8 mouse cellular contexts compared by ENCODE assay signal in genomic region chr7:19029084-19029653, GRCm38 (mm10). TPM values are rescaled to one million over a fixed set of nuclear protein-coding genes. Genes with fewer than 3 reads are reported as not detected.
DNase-seq lines count a peak whose midpoint lies in the region; ATAC-seq and TF ChIP-seq lines count a peak whose summit lies in the region.

No protein-coding gene starts in this region.

- peak; percentile 59 for DNase-seq in neural tube, embryonic 10.5 days (ENCODE audit: extremely low spot score, low spot score)
- DNase-seq in R1 (ENCODE audit: low read depth, low spot score), result peak; percentile 83
- peak; percentile 45 for DNase-seq in forebrain, postnatal 0 days
- peak; percentile 72 for DNase-seq in lung, postnatal 10 days
- peak; percentile 32 to 54 for DNase-seq in spleen, postnatal 14 days (ENCODE audit: low spot score in 2 of 2)
- no peak for DNase-seq in gastrocnemius, adult 18-20 months (ENCODE audit: low spot score)

- WGBS in neural tube, embryonic 15.5 days, result 57% methylated on average over 6 of the region's 6 CpGs
- WGBS in forebrain, postnatal 0 days, result 54% methylated on average over 6 of the region's 6 CpGs
- 56% methylated on average over 6 of the region's 6 CpGs for WGBS in intestine, embryonic 16.5 days

- H3K36me3 ChIP-seq in neural tube, embryonic 15.5 days, result peaks cover 46% of the 10 kb centered on the region
- peaks cover 49% of the 10 kb centered on the region for H3K36me3 ChIP-seq in forebrain, postnatal 0 days (ENCODE audit: insufficient read depth)
- peaks cover 32% of the 10 kb centered on the region for H3K36me3 ChIP-seq in intestine, embryonic 16.5 days (ENCODE audit: control insufficient read depth, insufficient read depth, low read length)

- H3K9ac ChIP-seq in neural tube, embryonic 15.5 days (replicated peaks), result no peak overlapping the region
- no peak overlapping the region for H3K9ac ChIP-seq in forebrain, postnatal 0 days
- H3K9ac ChIP-seq in intestine, embryonic 16.5 days (ENCODE audit: low read depth, low read length), result no peak overlapping the region

- ATAC-seq in neural tube, embryonic 15.5 days (ENCODE audit: low FRiP score), result no peak
- peak; percentile 52 for ATAC-seq in forebrain, postnatal 0 days
- ATAC-seq in intestine, embryonic 16.5 days, result 0 out of 2 replicates have a peak, but pooled peaks have one; percentile 12

- no peak overlapping the region for H3K4me3 ChIP-seq in neural tube, embryonic 15.5 days (replicated peaks)
- H3K4me3 ChIP-seq in forebrain, postnatal 0 days (ENCODE audit: low read depth, low read length), result no peak overlapping the region
- H3K4me3 ChIP-seq in intestine, embryonic 16.5 days (ENCODE audit: low read length), result no peak overlapping the region

- H3K27ac ChIP-seq in neural tube, embryonic 15.5 days (replicated peaks), result no peak overlapping the region
- H3K27ac ChIP-seq in forebrain, postnatal 0 days (ENCODE audit: low read depth, low read length), result no peak overlapping the region
- H3K27ac ChIP-seq in intestine, embryonic 16.5 days (ENCODE audit: low read length), result no peak overlapping the region

- peak; percentile 73 for TF ChIP-seq CTCF in forebrain, postnatal 0 days (IDR thresholded peaks at IDR 0.05; ENCODE audit: low read depth)

- H3K9me3 ChIP-seq in neural tube, embryonic 15.5 days (replicated peaks), result no peaks in the 10 kb centered on the region
- no peaks in the 10 kb centered on the region for H3K9me3 ChIP-seq in forebrain, postnatal 0 days (ENCODE audit: low read length)
- no peaks in the 10 kb centered on the region for H3K9me3 ChIP-seq in intestine, embryonic 16.5 days (ENCODE audit: control insufficient read depth, low read length)

- H3K4me2 ChIP-seq in neural tube, embryonic 15.5 days, result no peak overlapping the region
- H3K4me2 ChIP-seq in forebrain, postnatal 0 days (ENCODE audit: low read depth), result no peak overlapping the region
- H3K4me2 ChIP-seq in intestine, embryonic 16.5 days (ENCODE audit: low read depth, low read length), result no peak overlapping the region

- peaks cover 20% of the 10 kb centered on the region for H3K4me1 ChIP-seq in neural tube, embryonic 15.5 days
- peaks cover 3% of the 10 kb centered on the region; the same call in 1 of the 2 replicates for H3K4me1 ChIP-seq in forebrain, postnatal 0 days (ENCODE audit: insufficient read depth)
- H3K4me1 ChIP-seq in intestine, embryonic 16.5 days (ENCODE audit: control insufficient read depth, insufficient read depth, low read length), result peaks cover 16% of the 10 kb centered on the region

- H3K27me3 ChIP-seq in neural tube, embryonic 15.5 days (replicated peaks), result no peaks in the 10 kb centered on the region
- H3K27me3 ChIP-seq in forebrain, postnatal 0 days (ENCODE audit: insufficient read depth, low read length), result no peaks in the 10 kb centered on the region
- no peaks in the 10 kb centered on the region for H3K27me3 ChIP-seq in intestine, embryonic 16.5 days (replicated peaks; ENCODE audit: control insufficient read depth, insufficient read depth, low read length)

RNA-seq across cellular contexts. Expression of gene Sympk, which starts 5.0 kb away (rescaled TPM):
- polyA plus RNA-seq in neural tube, embryonic 15.5 days (2015; fragmentation: Nextera tagmentation; extraction: Ambion mirVana), result 26.4 and 28.3 TPM in 2 replicates
- total RNA-seq in forebrain, postnatal 0 days (2014; rRNA removed), result 70.3 and 73.8 TPM in 2 replicates
- 16.6 and 20.0 TPM in 2 replicates for polyA plus RNA-seq in forebrain, postnatal 0 days (2015; fragmentation: Nextera tagmentation; extraction: Ambion mirVana)
- polyA plus RNA-seq in intestine, embryonic 16.5 days (2015; fragmentation: Nextera tagmentation; extraction: Ambion mirVana), result 23.5 and 24.1 TPM in 2 replicates
- total RNA-seq in gastrocnemius, adult 18-20 months (2021), result 10 to 100 TPM; 74.1 to 74.6 TPM

RNA-seq across cellular contexts. Expression of gene Foxa3, which starts 5.8 kb away (rescaled TPM):
- 0.31 and 1.3 TPM in 2 replicates for polyA plus RNA-seq in neural tube, embryonic 15.5 days (2015; fragmentation: Nextera tagmentation; extraction: Ambion mirVana)
- total RNA-seq in forebrain, postnatal 0 days (2014; rRNA removed), result not detected in 2 replicates
- polyA plus RNA-seq in forebrain, postnatal 0 days (2015; fragmentation: Nextera tagmentation; extraction: Ambion mirVana), result not detected in 2 replicates
- 28.5 and 30.8 TPM in 2 replicates for polyA plus RNA-seq in intestine, embryonic 16.5 days (2015; fragmentation: Nextera tagmentation; extraction: Ambion mirVana)
- under 1 TPM in 1 of 2 experiments, not detected in 1; 0.09 TPM for total RNA-seq in gastrocnemius, adult 18-20 months (2021)

RNA-seq across cellular contexts. Expression of gene Rsph6a, which starts 25.3 kb away (rescaled TPM):
- 0.24 TPM in 1 of 2 replicates, not detected in the other for polyA plus RNA-seq in neural tube, embryonic 15.5 days (2015; fragmentation: Nextera tagmentation; extraction: Ambion mirVana)
- total RNA-seq in forebrain, postnatal 0 days (2014; rRNA removed), result 0.19 and 0.23 TPM in 2 replicates
- polyA plus RNA-seq in forebrain, postnatal 0 days (2015; fragmentation: Nextera tagmentation; extraction: Ambion mirVana), result 0.09 and 0.23 TPM in 2 replicates
- polyA plus RNA-seq in intestine, embryonic 16.5 days (2015; fragmentation: Nextera tagmentation; extraction: Ambion mirVana), result 0.05 TPM in 1 of 2 replicates, not detected in the other
- not detected for total RNA-seq in gastrocnemius, adult 18-20 months (2021)

RNA-seq across cellular contexts. Expression of gene Irf2bp1, which starts 25.3 kb away (rescaled TPM):
- 28.4 and 28.6 TPM in 2 replicates for polyA plus RNA-seq in neural tube, embryonic 15.5 days (2015; fragmentation: Nextera tagmentation; extraction: Ambion mirVana)
- 101 and 129 TPM in 2 replicates for total RNA-seq in forebrain, postnatal 0 days (2014; rRNA removed)
- 27.0 and 27.2 TPM in 2 replicates for polyA plus RNA-seq in forebrain, postnatal 0 days (2015; fragmentation: Nextera tagmentation; extraction: Ambion mirVana)
- 17.0 and 17.1 TPM in 2 replicates for polyA plus RNA-seq in intestine, embryonic 16.5 days (2015; fragmentation: Nextera tagmentation; extraction: Ambion mirVana)
- 10 to 100 TPM; 18.3 to 18.5 TPM for total RNA-seq in gastrocnemius, adult 18-20 months (2021)

RNA-seq across cellular contexts. Expression of gene Mypop, which starts 38.1 kb away (rescaled TPM):
- polyA plus RNA-seq in neural tube, embryonic 15.5 days (2015; fragmentation: Nextera tagmentation; extraction: Ambion mirVana), result 7.6 and 8.0 TPM in 2 replicates
- 12.3 and 13.9 TPM in 2 replicates for total RNA-seq in forebrain, postnatal 0 days (2014; rRNA removed)
- polyA plus RNA-seq in forebrain, postnatal 0 days (2015; fragmentation: Nextera tagmentation; extraction: Ambion mirVana), result 3.8 and 4.3 TPM in 2 replicates
- polyA plus RNA-seq in intestine, embryonic 16.5 days (2015; fragmentation: Nextera tagmentation; extraction: Ambion mirVana), result 1.7 TPM in 2 replicates
- 1 to 10 TPM; 8.7 to 8.9 TPM for total RNA-seq in gastrocnemius, adult 18-20 months (2021)

Comparison
In these comparisons a context has a peak if more than half of its experiments do, and no peak if none do; other contexts are left out.
1. RNA of gene Foxa3, which starts 5.8 kb away (polyA plus RNA-seq): 28.5 to 30.8 TPM in intestine, embryonic 16.5 days; 0.31 to 1.3 TPM in neural tube, embryonic 15.5 days and not detected in forebrain, postnatal 0 days; every median in the first group is over 10 times any median in the second.